Mouse (Mus musculus) forebrain, embryonic 12.5 days (tissue): Measurements from ENCODE around the gene Ptpn1. TPM values are rescaled to one million over a fixed set of nuclear protein-coding genes. Genes with fewer than 3 reads are reported as not detected.

Experiments
- ATAC-seq: fragments of 200-750 bp; cut with Nextera tagmentation; 2 replicates; pipeline ENCODE4 v1.8.0; 2017; ENCODE audit warnings: moderate TSS enrichment; ENCODE audit not compliant: low FRiP score
- H3K27ac ChIP-seq: fragments of 300-500 bp; sonication (generic); 2 replicates; pipeline ENCODE4 v1.5.1; 2016; ENCODE audit warnings: mild to moderate bottlenecking
- H3K27me3 ChIP-seq: fragments of 300-500 bp; sonication (generic); 2 replicates; pipeline ENCODE4 v1.6.1; 2016; ENCODE audit warnings: mild to moderate bottlenecking
- H3K36me3 ChIP-seq: fragments of 300-500 bp; sonication (generic); replicated peaks from 2 replicates; pipeline ENCODE4 v1.6.1; 2016; ENCODE audit warnings: mild to moderate bottlenecking
- H3K4me1 ChIP-seq: fragments of 300-500 bp; sonication (generic); 2 replicates; pipeline ENCODE4 v1.6.1; 2016
- H3K4me2 ChIP-seq: fragments of 300-500 bp; sonication (generic); 2 replicates; pipeline ENCODE4 v1.6.1; 2016; ENCODE audit warnings: mild to moderate bottlenecking, moderate library complexity
- H3K4me3 ChIP-seq: fragments of 300-500 bp; sonication (generic); replicated peaks from 2 replicates; pipeline ENCODE4 v1.5.1; 2016; ENCODE audit warnings: mild to moderate bottlenecking
- H3K9ac ChIP-seq: fragments of 300-500 bp; sonication (generic); 2 replicates; pipeline ENCODE4 v1.6.1; 2016; ENCODE audit warnings: mild to moderate bottlenecking
- H3K9me3 ChIP-seq: fragments of 300-500 bp; sonication (generic); 2 replicates; pipeline ENCODE4 v1.6.1; 2016
- WGBS: fragments of 180-500 bp; shearing (Covaris S2); methylation state at CpG from one replicate; pipeline ENCODE4 v1.1.7; 2016; 5-methylcytosine and 5-hydroxymethylcytosine counted together
- polyA plus RNA-seq: library from polyadenylated mRNA; unstranded; fragments of >200 nt; fragmentation: Nextera tagmentation; extraction: Ambion mirVana; gene quantifications from 2 replicates; pipeline ENCODE4 v1.2.1, GENCODE M21; 2016

Gene Ptpn1
- polyA plus RNA-seq, 1 experiment from 2014 or later: 94.1 TPM

GRCm38 (mm10) chr2:167986762-167987161 lies 54.9 kb downstream of the Ptpn1 start:
- Histone ChIP-seq H3K9me3 (no peaks in the 10 kb centered on the region), H3K4me3 (no peak overlapping the region), H3K27ac (no peak overlapping the region), H3K4me1 (0 out of 2 replicates have a peak, but pooled peaks cover 3% of the 10 kb centered on the region), H3K9ac (no peak overlapping the region), H3K36me3 (no peaks in the 10 kb centered on the region), H3K27me3 (0 out of 2 replicates have a peak, but pooled peaks cover 3% of the 10 kb centered on the region), H3K4me2 (no peak overlapping the region)
- ATAC-seq: no peak
- 25% methylated on average over 7 of the region's 7 CpGs for WGBS

DNA sequence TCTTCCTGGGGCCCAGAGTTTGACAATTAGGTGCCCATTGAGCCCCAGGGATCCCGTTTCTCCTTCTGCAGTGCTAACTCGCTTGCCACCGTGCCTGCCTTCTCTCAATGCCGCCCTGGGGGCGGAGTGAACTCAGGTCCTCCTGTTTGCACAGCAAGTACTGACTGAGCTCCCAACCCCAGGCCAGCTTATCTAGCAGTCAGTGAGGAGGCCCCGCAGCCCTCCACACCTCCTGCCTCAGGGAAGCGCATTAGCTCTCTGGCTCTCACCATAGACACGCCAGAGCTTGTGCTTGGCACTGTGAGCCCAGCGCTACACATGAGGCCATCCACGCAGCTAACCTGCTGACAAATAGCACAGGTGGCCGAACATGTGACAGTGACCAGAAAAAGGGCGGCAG lies 55.8 kb downstream of the Ptpn1 start:
- Histone ChIP-seq H3K27me3 (0 out of 2 replicates have a peak, but pooled peaks cover 3% of the 10 kb centered on the region), H3K27ac (no peak overlapping the region), H3K9ac (0 out of 2 replicates have a peak overlapping the region, but pooled peaks have one; percentile 21), H3K4me2 (no peak overlapping the region), H3K9me3 (no peaks in the 10 kb centered on the region), H3K36me3 (no peaks in the 10 kb centered on the region), H3K4me1 (0 out of 2 replicates have a peak, but pooled peaks cover 3% of the 10 kb centered on the region), H3K4me3 (no peak overlapping the region)
- 59% methylated on average over 12 of the region's 12 CpGs for WGBS
- no peak for ATAC-seq

- Histone ChIP-seq H3K4me3 (no peak overlapping the region), H3K27me3 (0 out of 2 replicates have a peak, but pooled peaks cover 3% of the 10 kb centered on the region), H3K9me3 (no peaks in the 10 kb centered on the region), H3K27ac (no peak overlapping the region), H3K4me2 (no peak overlapping the region), H3K36me3 (no peaks in the 10 kb centered on the region), H3K4me1 (0 out of 2 replicates have a peak, but pooled peaks cover 3% of the 10 kb centered on the region), H3K9ac (no peak overlapping the region)
- WGBS: 75% methylated on average over 14 of the region's 14 CpGs
- ATAC-seq: no peak
Measured at GRCm38 (mm10) chr2:167989310-167989709, 57.5 kb downstream of the Ptpn1 start.

DNA sequence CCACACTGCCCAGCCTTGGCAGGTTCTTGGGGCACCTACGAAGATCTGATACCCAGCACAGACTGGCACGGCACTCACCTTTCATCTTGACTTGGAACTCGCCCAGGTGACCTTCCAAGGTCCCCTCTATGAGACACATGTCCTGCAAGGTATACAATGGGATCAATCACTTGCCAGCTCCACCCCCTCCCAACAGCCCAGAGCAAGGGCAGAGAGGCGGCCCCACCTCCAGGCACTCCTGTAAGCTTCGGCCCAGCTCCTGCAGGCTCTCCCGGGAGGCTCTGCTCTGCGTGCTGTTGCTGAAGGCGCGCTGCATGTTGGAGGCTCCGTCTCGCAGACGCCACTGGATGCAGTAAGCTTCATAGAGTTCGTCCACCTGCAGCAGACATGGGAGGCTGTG lies 61.4 kb downstream of the Ptpn1 start:
- Histone ChIP-seq H3K9me3 (no peaks in the 10 kb centered on the region), H3K27me3 (no peaks in the 10 kb centered on the region), H3K4me2 (no peak overlapping the region), H3K27ac (no peak overlapping the region), H3K9ac (no peak overlapping the region), H3K4me3 (no peak overlapping the region), H3K36me3 (no peaks in the 10 kb centered on the region), H3K4me1 (no peaks in the 10 kb centered on the region)
- WGBS: 66% methylated on average over 13 of the region's 13 CpGs
- no peak for ATAC-seq

DNA sequence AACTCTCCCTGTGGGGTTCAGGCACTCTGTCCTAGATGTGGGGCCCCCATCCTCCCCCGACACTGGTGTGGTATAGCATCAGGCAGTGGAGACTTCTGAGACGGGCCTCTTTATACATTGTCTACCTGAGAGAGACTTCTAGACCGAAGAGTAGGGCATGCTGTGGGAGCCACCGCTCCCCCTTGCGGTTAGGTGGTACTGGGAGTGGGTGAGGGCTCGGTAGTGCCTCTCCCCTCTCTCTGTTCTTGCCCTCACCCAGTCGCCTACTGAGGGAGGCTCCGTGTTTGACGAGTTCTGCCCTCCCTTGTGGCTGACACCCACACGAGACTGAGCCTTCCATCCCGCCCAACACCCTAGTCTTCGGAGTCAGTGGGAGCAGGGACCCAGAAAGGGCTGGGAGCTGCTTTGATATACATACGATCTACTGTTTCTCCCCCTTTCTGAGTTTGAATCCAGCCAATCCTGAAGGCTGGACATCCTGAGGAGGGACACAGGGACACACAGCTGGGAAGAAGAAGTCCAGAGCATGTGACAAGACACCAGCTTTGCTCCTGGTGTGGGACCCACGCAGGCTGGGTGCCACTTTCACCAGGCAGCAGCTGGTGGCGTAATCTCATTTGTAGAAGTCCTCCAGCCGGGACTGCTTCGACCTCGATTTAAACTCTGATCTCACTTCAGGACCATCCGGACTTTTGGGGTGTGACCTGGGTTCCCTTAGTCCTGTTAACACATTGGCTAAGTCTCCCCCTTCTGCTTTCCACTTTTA lies 64.2 kb downstream of the Ptpn1 start:
- Histone ChIP-seq H3K36me3 (no peaks in the 10 kb centered on the region), H3K4me2 (no peak overlapping the region), H3K9ac (no peak overlapping the region), H3K4me1 (no peaks in the 10 kb centered on the region), H3K4me3 (no peak overlapping the region), H3K9me3 (peaks cover 6% of the 10 kb centered on the region; the same call in 1 of the 2 replicates), H3K27me3 (no peaks in the 10 kb centered on the region), H3K27ac (no peak overlapping the region)
- WGBS: 61% methylated on average over 19 of the region's 19 CpGs
- ATAC-seq: no peak

DNA sequence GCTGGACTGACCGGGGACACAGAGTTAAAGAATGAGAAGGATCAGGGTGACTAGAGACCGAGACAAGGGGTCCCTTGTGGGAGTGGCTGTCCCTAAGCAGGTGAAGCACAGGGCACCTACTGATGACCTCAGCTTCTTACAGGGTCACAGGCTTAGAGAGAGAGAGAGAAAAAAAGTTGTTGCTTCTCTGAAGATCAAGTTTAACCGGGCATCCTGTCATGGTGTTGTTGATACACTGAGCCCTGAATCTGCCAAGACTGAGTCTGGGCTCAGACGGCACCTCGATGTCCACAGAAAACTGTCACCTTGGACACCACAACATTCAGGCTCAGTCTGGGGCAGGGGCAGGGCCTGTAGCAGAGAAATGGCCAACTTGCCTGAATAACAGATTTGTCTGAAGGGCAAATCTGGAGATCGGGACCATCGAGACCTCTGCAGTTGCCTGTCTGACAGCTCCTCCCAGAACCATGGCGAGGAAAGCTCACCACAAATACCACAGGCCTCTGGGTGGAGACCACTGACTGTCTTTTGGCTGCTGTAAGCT lies 64.9 kb downstream of the Ptpn1 start:
- Histone ChIP-seq H3K4me1 (no peaks in the 10 kb centered on the region), H3K9me3 (peaks cover 6% of the 10 kb centered on the region; the same call in 1 of the 2 replicates), H3K9ac (no peak overlapping the region), H3K4me3 (no peak overlapping the region), H3K27ac (no peak overlapping the region), H3K36me3 (no peaks in the 10 kb centered on the region), H3K4me2 (no peak overlapping the region), H3K27me3 (no peaks in the 10 kb centered on the region)
- WGBS: 59% methylated on average over 8 of the region's 8 CpGs
- no peak for ATAC-seq

DNA sequence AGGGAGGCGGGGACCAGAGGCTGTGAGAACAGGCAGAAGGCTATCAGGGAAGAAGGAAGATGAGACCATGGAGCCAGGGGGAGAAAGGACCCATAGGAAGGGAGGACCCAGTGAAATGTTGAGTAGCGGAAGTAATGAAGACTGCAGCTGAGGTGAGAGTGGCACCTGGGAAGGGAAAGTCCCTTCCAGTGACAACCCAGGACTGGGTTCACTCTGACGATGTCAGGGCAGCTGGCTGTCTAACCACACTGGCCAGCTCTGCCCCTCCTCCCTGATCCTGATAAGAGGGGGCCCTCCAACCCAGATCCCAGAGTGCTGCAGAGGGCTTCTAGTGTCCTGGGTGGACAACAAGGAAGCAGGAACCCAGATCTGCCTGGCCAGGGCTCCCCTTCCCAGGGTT lies 65.7 kb downstream of the Ptpn1 start:
- 86% methylated on average over 3 of the region's 3 CpGs for WGBS
- ATAC-seq: no peak
- no peaks in the 10 kb centered on the region for H3K27me3 ChIP-seq
- no peak overlapping the region for H3K4me3 ChIP-seq
- no peak overlapping the region for H3K4me2 ChIP-seq
- no peaks in the 10 kb centered on the region for H3K4me1 ChIP-seq
- no peak overlapping the region for H3K27ac ChIP-seq
- H3K9ac ChIP-seq: no peak overlapping the region
- H3K9me3 ChIP-seq: peaks cover 6% of the 10 kb centered on the region; the same call in 1 of the 2 replicates
- H3K36me3 ChIP-seq: no peaks in the 10 kb centered on the region

GRCm38 (mm10) chr2:167999145-167999743 lies 67.4 kb downstream of the Ptpn1 start:
- no peaks in the 10 kb centered on the region for H3K36me3 ChIP-seq
- ATAC-seq: no peak
- no peak overlapping the region for H3K9ac ChIP-seq
- 64% methylated on average over 3 of the region's 3 CpGs for WGBS
- no peak overlapping the region for H3K27ac ChIP-seq
- no peak overlapping the region for H3K4me3 ChIP-seq
- H3K4me1 ChIP-seq: no peaks in the 10 kb centered on the region
- no peak overlapping the region for H3K4me2 ChIP-seq
- no peaks in the 10 kb centered on the region for H3K27me3 ChIP-seq
- H3K9me3 ChIP-seq: peaks cover 6% of the 10 kb centered on the region; the same call in 1 of the 2 replicates

DNA sequence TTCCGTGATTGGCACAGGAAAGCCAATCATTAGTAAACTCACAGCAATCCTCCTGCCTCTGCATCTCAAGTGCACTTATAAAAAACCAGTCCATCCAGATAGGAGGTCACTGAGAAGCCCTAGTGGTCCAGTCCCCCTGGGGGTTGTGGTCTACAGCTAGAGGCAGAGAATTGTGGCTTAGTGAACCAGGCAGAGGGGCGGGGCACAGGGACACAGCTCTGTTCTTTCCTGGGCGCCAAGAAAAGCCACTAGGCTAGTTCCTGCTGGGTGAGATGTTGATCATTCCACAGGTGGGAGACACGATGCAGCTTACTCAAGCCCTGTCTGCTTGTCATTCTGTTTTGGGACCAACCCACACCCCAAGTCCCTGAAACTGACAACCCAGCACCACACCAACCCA lies 70.3 kb downstream of the Ptpn1 start:
- peaks cover 6% of the 10 kb centered on the region; the same call in 1 of the 2 replicates for H3K9me3 ChIP-seq
- no peak overlapping the region for H3K9ac ChIP-seq
- no peak overlapping the region for H3K4me3 ChIP-seq
- H3K36me3 ChIP-seq: no peaks in the 10 kb centered on the region
- 52% methylated on average over 4 of the region's 4 CpGs for WGBS
- no peaks in the 10 kb centered on the region for H3K27me3 ChIP-seq
- no peak overlapping the region for H3K27ac ChIP-seq
- H3K4me2 ChIP-seq: no peak overlapping the region
- no peak for ATAC-seq
- H3K4me1 ChIP-seq: no peaks in the 10 kb centered on the region

DNA sequence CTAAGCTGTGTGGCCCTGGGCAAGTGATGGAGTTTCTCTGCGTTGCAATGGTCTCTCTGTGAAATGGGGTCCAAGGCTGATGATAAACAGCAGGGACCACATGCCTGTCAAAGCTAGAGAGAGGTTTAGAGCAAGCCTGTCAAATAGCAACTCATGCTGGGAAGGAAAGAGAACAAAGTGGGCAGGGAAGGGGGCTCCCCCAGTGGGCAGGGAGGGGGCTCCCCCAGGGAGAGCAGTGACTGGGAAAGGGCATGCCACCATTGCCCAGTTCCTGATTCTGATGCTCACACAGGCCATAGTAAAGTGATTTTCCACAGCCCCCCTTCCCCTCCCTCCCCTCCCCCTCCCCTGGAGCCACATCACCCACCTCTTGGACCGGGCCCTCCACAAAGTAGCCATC lies 71.0 kb downstream of the Ptpn1 start:
- Histone ChIP-seq H3K9ac (no peak overlapping the region), H3K9me3 (peaks cover 6% of the 10 kb centered on the region; the same call in 1 of the 2 replicates), H3K4me1 (no peaks in the 10 kb centered on the region), H3K27ac (no peak overlapping the region), H3K36me3 (no peaks in the 10 kb centered on the region), H3K27me3 (no peaks in the 10 kb centered on the region), H3K4me2 (no peak overlapping the region), H3K4me3 (no peak overlapping the region)
- WGBS: 69% methylated on average over 2 of the region's 2 CpGs
- ATAC-seq: no peak

DNA sequence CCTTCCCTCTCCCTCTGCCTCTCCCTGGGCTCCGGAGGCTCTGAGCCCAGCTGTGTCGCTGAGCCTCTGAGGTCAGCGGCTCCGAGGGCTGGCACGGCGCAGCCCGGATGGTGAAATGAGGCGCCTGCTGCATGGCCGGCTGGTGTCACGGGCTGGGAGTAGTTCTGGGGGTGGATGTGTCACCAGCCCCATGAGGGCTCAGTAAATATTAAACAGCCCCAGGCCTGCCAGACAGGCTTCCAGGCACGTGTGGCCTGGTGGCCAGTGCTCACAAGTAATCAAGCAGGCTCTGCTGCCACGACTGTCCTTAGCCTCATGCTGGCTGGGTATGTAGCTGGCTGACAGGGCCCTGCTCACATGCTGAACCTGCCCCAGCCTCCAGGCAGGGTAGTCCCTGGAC lies 71.6 kb downstream of the Ptpn1 start:
- Histone ChIP-seq H3K4me2 (no peak overlapping the region), H3K4me1 (no peaks in the 10 kb centered on the region; the same call in 1 of the 2 replicates), H3K9ac (no peak overlapping the region), H3K4me3 (no peak overlapping the region), H3K27me3 (no peaks in the 10 kb centered on the region), H3K36me3 (no peaks in the 10 kb centered on the region), H3K27ac (no peak overlapping the region), H3K9me3 (peaks cover 6% of the 10 kb centered on the region; the same call in 1 of the 2 replicates)
- ATAC-seq: no peak
- WGBS: 76% methylated on average over 12 of the region's 12 CpGs

- Histone ChIP-seq H3K4me2 (no peak overlapping the region), H3K36me3 (no peaks in the 10 kb centered on the region), H3K4me3 (no peak overlapping the region), H3K4me1 (no peaks in the 10 kb centered on the region; the same call in 1 of the 2 replicates), H3K9ac (no peak overlapping the region), H3K27ac (no peak overlapping the region), H3K27me3 (no peaks in the 10 kb centered on the region), H3K9me3 (peaks cover 6% of the 10 kb centered on the region; the same call in 1 of the 2 replicates)
- WGBS: 56% methylated on average over 2 of the region's 2 CpGs
- no peak for ATAC-seq
Measured at GRCm38 (mm10) chr2:168004369-168004768, 72.5 kb downstream of the Ptpn1 start.
